Mouse (Mus musculus) lung, postnatal 0 days (tissue): ENCODE results near the gene Zfp276.

Experiments used
- CTCF ChIP-seq: IDR thresholded peaks from 2 replicates; pipeline ENCODE4 v1.5.1; 2016; ENCODE audit warnings: antibody characterized with exemption, mild to moderate bottlenecking
- EP300 ChIP-seq: IDR thresholded peaks from 2 replicates; pipeline ENCODE4 v1.6.1; 2016; ENCODE audit warnings: antibody characterized with exemption, mild to moderate bottlenecking, control low read depth

GRCm38 (mm10) chr8:123247748-123248147 is 6.2 kb upstream of the Zfp276 start:
- TF ChIP-seq CTCF (no peak), EP300 (no peak)
